Mouse (Mus musculus): ENCODE data around the gene Elfn2. TPM values are rescaled to one million over a fixed set of nuclear protein-coding genes. Genes with fewer than 3 reads are reported as not detected.

The Elfn2 gene
- polyA plus RNA-seq, 1 experiment: not detected

DNA sequence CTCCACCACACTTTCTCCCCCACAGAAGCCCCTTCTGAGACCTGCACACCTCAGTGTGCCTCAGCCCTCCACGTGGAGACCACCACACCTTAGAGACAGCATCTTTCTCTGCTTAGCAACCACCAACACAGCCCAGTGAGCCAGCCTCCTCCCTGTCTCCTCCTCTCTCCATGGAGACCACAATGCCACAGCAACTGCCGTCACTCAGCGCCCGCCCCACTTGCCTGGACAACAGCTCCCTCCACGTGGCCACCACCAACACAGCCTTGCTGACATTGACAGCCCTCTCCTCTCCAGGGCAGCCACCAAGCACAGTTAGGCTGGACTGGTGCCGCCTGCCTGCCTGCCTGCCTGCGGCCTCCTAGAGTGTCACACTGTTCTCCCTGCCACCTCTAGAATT is 8.8 kb downstream of the Elfn2 start:
- H3K4me3 ChIP-seq (ENCODE audit: insufficient read depth, low read depth, low read length): no peak overlapping the region
- H3K27ac ChIP-seq (replicated peaks; ENCODE audit: low read depth, low read length): no peak overlapping the region
- H3K4me1 ChIP-seq (ENCODE audit: control insufficient read depth, insufficient read depth, insufficient read length, low read length): no peaks in the 10 kb centered on the region

DNA sequence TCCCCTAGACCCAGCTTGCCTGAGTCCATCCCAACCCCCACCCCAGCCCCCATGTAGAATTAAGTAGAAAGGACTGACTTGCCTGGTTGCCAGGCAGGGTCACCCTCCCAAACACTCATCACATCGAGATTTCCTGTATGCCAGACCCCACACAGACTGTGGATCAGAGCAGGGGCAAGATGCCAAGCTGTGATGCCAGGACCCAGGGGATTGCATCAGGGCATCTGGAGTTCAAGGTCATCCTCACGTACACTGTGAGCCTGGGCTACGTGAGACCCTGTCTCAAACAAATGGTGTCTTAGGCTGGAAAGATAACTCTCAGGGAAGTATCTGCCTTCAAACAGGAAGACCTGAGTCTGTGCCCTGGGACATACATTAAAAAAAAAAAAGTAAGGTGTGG is 11.9 kb downstream of the Elfn2 start:
- no peak overlapping the region for H3K4me3 ChIP-seq (ENCODE audit: insufficient read depth, low read depth, low read length)
- H3K27ac ChIP-seq (replicated peaks; ENCODE audit: low read depth, low read length): no peak overlapping the region
- no peaks in the 10 kb centered on the region for H3K4me1 ChIP-seq (ENCODE audit: control insufficient read depth, insufficient read depth, insufficient read length, low read length)

DNA sequence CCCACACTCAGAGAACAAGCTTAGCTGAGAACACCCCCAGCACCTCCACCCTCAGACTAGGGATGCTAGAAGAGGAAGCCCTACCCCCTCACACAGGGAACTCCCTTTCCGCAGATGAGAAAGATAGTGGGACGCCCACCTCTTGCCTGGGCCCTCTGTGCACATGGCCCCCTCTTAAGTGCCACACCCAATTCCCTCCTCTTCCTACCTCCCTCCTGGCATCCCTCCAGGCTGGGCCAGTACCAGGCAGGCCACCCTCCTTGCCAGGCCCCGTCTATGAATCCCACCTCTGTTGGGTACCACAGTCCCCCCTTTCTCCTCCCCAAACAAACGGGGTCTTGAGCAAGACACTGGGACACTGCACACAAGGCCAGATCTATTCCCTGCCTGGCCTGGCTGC is 13.7 kb downstream of the Elfn2 start:
- no peak overlapping the region for H3K27ac ChIP-seq (replicated peaks; ENCODE audit: low read depth, low read length)
- no peaks in the 10 kb centered on the region for H3K4me1 ChIP-seq (ENCODE audit: control insufficient read depth, insufficient read depth, insufficient read length, low read length)
- no peak overlapping the region for H3K4me3 ChIP-seq (ENCODE audit: insufficient read depth, low read depth, low read length)

- H3K4me1 ChIP-seq (ENCODE audit: control insufficient read depth, insufficient read depth, insufficient read length, low read length): no peaks in the 10 kb centered on the region
- H3K4me3 ChIP-seq (ENCODE audit: insufficient read depth, low read depth, low read length): no peak overlapping the region
Measured at GRCm38 (mm10) chr15:78704007-78704406, 14.6 kb downstream of the Elfn2 start.

DNA sequence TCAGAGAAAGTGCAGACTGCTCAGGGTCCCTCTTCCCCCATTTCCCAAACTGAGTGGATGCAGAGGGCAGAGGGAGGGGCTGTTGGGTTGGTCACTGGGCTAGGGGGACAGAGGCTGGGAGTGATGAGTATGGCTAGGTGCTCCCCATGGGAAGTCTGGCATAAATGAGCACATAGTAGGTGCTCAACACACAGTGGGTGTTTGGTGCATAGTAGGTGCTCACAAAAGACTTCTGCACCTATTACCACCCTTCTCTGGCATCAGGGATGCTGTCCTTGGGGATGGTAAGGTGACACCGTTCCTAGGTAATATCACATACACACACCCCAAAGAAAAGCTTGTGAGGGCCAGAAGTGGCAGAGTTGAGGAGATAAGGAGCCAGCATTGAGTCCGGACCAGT is 18.2 kb downstream of the Elfn2 start:
- Histone ChIP-seq H3K4me3 (ENCODE audit: insufficient read depth, low read depth, low read length) (no peak overlapping the region), H3K27ac (replicated peaks; ENCODE audit: low read depth, low read length) (no peak overlapping the region), H3K4me1 (ENCODE audit: control insufficient read depth, insufficient read depth, insufficient read length, low read length) (no peaks in the 10 kb centered on the region)

More at GRCm38 (mm10) chr15:78704007-78704406, 14.6 kb downstream of the Elfn2 start:
- H3K27ac ChIP-seq (replicated peaks; ENCODE audit: low read depth, low read length): no peak overlapping the region

GRCm38 (mm10) chr15:78699513-78699912 is 19.1 kb downstream of the Elfn2 start:
- no peaks in the 10 kb centered on the region for H3K4me1 ChIP-seq (ENCODE audit: control insufficient read depth, insufficient read depth, insufficient read length, low read length)
- H3K4me3 ChIP-seq (ENCODE audit: insufficient read depth, low read depth, low read length): no peak overlapping the region
- H3K27ac ChIP-seq (replicated peaks; ENCODE audit: low read depth, low read length): no peak overlapping the region

GRCm38 (mm10) chr15:78698491-78699135 is 20.0 kb downstream of the Elfn2 start:
- no peaks in the 10 kb centered on the region for H3K4me1 ChIP-seq (ENCODE audit: control insufficient read depth, insufficient read depth, insufficient read length, low read length)
- no peak overlapping the region for H3K4me3 ChIP-seq (ENCODE audit: insufficient read depth, low read depth, low read length)
- no peak overlapping the region for H3K27ac ChIP-seq (replicated peaks; ENCODE audit: low read depth, low read length)

DNA sequence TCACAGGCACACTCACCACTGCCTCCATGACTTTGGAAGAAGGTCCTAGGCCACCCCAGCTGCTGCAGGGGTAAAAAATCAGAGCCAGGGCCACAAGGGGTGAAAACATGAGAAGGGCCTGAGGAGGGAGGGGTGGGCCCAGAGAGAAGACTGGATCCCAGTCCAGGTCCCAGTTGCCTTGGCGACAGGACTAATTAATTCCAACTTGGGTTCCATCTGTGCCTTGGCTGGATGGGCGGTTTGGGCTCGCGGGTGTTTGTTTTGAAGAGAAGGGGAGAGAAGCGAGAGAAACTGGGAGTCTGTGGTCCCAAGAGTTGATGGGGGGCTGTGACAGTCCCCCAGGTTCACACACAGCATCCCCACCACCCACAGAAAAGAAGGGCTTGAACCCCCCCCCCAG is 20.5 kb downstream of the Elfn2 start:
- H3K4me3 ChIP-seq (ENCODE audit: insufficient read depth, low read depth, low read length): no peak overlapping the region
- no peaks in the 10 kb centered on the region for H3K4me1 ChIP-seq (ENCODE audit: control insufficient read depth, insufficient read depth, insufficient read length, low read length)
- H3K27ac ChIP-seq (replicated peaks; ENCODE audit: low read depth, low read length): no peak overlapping the region

- Histone ChIP-seq H3K4me1 (ENCODE audit: control insufficient read depth, insufficient read depth, insufficient read length, low read length) (no peaks in the 10 kb centered on the region), H3K4me3 (ENCODE audit: insufficient read depth, low read depth, low read length) (no peak overlapping the region), H3K27ac (replicated peaks; ENCODE audit: low read depth, low read length) (no peak overlapping the region)
Measured at GRCm38 (mm10) chr15:78695745-78696144, 22.8 kb downstream of the Elfn2 start.

GRCm38 (mm10) chr15:78692505-78692904 is 26.1 kb downstream of the Elfn2 start:
- Histone ChIP-seq H3K4me1 (ENCODE audit: control insufficient read depth, insufficient read depth, insufficient read length, low read length) (no peaks in the 10 kb centered on the region), H3K4me3 (ENCODE audit: insufficient read depth, low read depth, low read length) (no peak overlapping the region), H3K27ac (replicated peaks; ENCODE audit: low read depth, low read length) (no peak overlapping the region)

DNA sequence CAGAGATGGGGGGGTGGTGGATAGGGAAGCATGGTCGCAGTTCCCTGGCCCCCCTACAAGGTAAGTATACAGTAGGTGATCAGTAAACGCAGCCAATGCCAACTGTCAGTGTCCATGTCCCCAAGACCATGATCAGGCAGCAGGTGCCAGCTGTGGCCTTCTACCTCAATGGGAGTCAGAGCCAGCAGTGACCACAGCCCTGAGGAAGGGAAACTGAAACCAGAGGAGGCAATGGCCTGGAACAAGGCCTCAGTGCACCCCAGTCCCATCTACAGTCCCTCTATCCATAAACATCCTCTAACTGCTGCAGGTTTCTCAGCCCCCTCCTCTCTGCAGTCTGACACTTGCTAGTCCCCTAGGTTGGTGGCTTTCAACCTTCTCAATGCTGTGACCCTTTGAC is 27.9 kb downstream of the Elfn2 start:
- H3K4me3 ChIP-seq (ENCODE audit: insufficient read depth, low read depth, low read length): no peak overlapping the region
- H3K27ac ChIP-seq (replicated peaks; ENCODE audit: low read depth, low read length): no peak overlapping the region
- H3K4me1 ChIP-seq (ENCODE audit: control insufficient read depth, insufficient read depth, insufficient read length, low read length): no peaks in the 10 kb centered on the region

DNA sequence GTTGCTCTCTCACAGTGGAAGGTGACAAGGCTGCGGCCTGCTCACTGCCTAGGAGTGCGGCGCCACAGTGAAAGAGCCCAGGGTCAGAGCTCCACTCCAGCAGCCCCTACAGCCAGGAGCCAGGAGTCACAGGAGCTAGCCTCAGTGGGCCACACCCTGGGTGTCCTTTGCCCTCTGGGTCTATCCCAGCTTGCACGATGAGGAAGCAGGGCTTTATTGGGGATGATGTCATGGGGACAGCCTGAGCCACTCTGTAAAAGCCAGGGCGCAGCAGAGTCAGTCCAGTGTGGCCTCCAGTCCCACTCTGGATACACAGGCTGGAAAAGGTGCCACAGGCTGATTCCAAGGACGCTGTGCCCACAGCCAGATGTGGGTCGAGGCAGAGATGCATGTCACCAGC is 31.7 kb downstream of the Elfn2 start:
- Histone ChIP-seq H3K4me1 (ENCODE audit: control insufficient read depth, insufficient read depth, insufficient read length, low read length) (no peaks in the 10 kb centered on the region), H3K27ac (replicated peaks; ENCODE audit: low read depth, low read length) (no peak overlapping the region), H3K4me3 (ENCODE audit: insufficient read depth, low read depth, low read length) (no peak overlapping the region)

DNA sequence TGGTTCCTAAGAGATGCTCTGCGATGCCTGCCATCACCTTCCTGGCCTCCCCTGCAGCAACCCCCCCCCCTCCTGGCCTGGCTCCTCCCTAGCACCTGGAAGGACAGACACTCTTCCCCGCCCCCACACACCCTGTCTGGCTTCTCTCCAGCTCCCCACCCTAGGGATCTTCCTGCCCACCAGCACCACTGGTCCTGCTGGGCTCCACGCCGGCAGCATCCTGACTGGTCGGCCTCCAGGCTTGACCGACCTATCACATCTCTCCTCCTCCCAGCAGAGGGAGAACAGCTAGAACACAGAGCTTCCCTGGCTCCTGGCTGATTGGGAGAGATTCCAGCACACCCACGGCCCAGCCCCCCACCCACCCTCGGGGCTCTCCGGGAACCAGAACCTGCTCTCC is 34.5 kb downstream of the Elfn2 start:
- no peak overlapping the region for H3K4me3 ChIP-seq (ENCODE audit: insufficient read depth, low read depth, low read length)
- H3K4me1 ChIP-seq (ENCODE audit: control insufficient read depth, insufficient read depth, insufficient read length, low read length): no peaks in the 10 kb centered on the region
- no peak overlapping the region for H3K27ac ChIP-seq (replicated peaks; ENCODE audit: low read depth, low read length)

DNA sequence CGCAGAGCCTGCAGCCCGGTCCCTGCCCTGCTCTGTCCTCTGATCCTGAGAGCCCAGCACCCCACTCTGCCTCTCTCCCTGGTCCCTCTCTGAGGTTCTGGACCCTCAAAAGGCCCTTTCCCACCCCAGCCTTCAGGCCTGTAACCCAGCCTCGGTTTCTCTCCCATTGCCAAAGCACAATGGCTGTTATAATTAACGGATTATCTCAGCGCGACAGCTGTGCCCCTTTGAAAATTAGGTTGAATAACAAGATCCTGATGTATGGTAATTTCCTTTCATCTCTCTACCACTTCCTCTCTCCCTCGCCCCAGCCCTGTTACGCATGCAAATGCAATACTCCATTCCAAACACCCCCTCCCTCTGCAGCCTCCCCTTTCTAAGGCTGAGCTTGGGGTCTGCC is 35.1 kb downstream of the Elfn2 start:
- H3K27ac ChIP-seq (replicated peaks; ENCODE audit: low read depth, low read length): no peak overlapping the region
- no peaks in the 10 kb centered on the region for H3K4me1 ChIP-seq (ENCODE audit: control insufficient read depth, insufficient read depth, insufficient read length, low read length)
- no peak overlapping the region for H3K4me3 ChIP-seq (ENCODE audit: insufficient read depth, low read depth, low read length)

GRCm38 (mm10) chr15:78681781-78682180 is 36.8 kb downstream of the Elfn2 start:
- Histone ChIP-seq H3K4me1 (ENCODE audit: control insufficient read depth, insufficient read depth, insufficient read length, low read length) (no peaks in the 10 kb centered on the region), H3K27ac (replicated peaks; ENCODE audit: low read depth, low read length) (no peak overlapping the region), H3K4me3 (ENCODE audit: insufficient read depth, low read depth, low read length) (no peak overlapping the region)

DNA sequence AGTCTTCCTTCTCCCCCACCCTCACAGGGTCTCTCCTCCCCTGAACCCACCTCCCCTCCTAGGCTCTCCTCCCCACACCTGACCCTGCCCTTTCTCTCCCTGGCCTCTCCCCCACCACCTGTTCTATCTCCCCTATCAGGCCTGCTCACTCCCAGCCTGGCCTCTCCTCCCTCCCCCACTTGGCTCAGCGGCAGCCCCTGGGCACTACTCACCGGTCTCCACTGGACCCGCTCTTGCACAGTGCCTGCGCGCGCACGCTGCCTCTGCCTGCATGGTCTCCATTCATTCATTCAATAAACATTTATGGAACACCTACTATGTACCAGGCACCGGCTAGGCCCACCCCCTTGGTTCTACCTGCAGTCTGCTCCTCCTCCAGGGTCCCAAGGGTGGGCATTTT is 37.3 kb downstream of the Elfn2 start:
- peaks cover 2% of the 10 kb centered on the region for H3K4me1 ChIP-seq (ENCODE audit: control insufficient read depth, insufficient read depth, insufficient read length, low read length)

GRCm38 (mm10) chr15:78680291-78680690 is 38.3 kb downstream of the Elfn2 start:
- no peak overlapping the region for H3K27ac ChIP-seq (replicated peaks; ENCODE audit: low read depth, low read length)

More for the DNA sequence above, 37.3 kb downstream of the Elfn2 start:
- Histone ChIP-seq H3K4me3 (ENCODE audit: insufficient read depth, low read depth, low read length) (no peak overlapping the region), H3K27ac (replicated peaks; ENCODE audit: low read depth, low read length) (no peak overlapping the region)

More at GRCm38 (mm10) chr15:78680291-78680690, 38.3 kb downstream of the Elfn2 start:
- no peak overlapping the region for H3K4me3 ChIP-seq (ENCODE audit: insufficient read depth, low read depth, low read length)
- peaks cover 5% of the 10 kb centered on the region for H3K4me1 ChIP-seq (ENCODE audit: control insufficient read depth, insufficient read depth, insufficient read length, low read length)
